Mouse (Mus musculus) embryonic facial prominence, embryonic 15.5 days (tissue): ENCODE measurements at regions not wholly inside any gene's neighbourhood (a gene's known extent, or its start where the extent isn't known, plus 50 kb on each side); places are given as distances from the start of the nearest gene placed in this dataset.
A peak's percentile ranks its signal among the peaks of the same experiment; 100 is the strongest.
"Not testable (repeated sequence)": the region's sequence is repeated elsewhere in the genome, so short reads cannot be mapped to it uniquely, and the experiment has no call there.

Experiments
- ATAC-seq: fragments of 200-750 bp; cut with Nextera tagmentation; 2 replicates; pipeline ENCODE4 v1.8.0; 2017; ENCODE audit warnings: low read depth, moderate TSS enrichment; ENCODE audit not compliant: insufficient number of reproducible peaks, low FRiP score, low TSS enrichment
- H3K27ac ChIP-seq: fragments of 300-500 bp; sonication (generic); replicated peaks from 2 replicates; pipeline ENCODE4 v1.5.1; 2015; ENCODE audit warnings: mild to moderate bottlenecking, inconsistent platforms
- H3K27me3 ChIP-seq: fragments of 300-500 bp; sonication (generic); 2 replicates; pipeline ENCODE4 v1.6.1; 2015; ENCODE audit warnings: inconsistent platforms
- H3K36me3 ChIP-seq: fragments of 300-500 bp; sonication (generic); 2 replicates; pipeline ENCODE4 v1.6.1; 2015; ENCODE audit warnings: mild to moderate bottlenecking, inconsistent platforms
- H3K4me1 ChIP-seq: fragments of 300-500 bp; sonication (generic); 2 replicates; pipeline ENCODE4 v1.6.1; 2015; ENCODE audit warnings: inconsistent platforms
- H3K4me2 ChIP-seq: fragments of 300-500 bp; sonication (generic); replicated peaks from 2 replicates; pipeline ENCODE4 v1.6.1; 2015; ENCODE audit warnings: mild to moderate bottlenecking, inconsistent platforms
- H3K4me3 ChIP-seq: fragments of 300-500 bp; sonication (generic); replicated peaks from 2 replicates; pipeline ENCODE4 v1.5.1; 2015; ENCODE audit warnings: mild to moderate bottlenecking, inconsistent platforms
- H3K9ac ChIP-seq: fragments of 300-500 bp; sonication (generic); 2 replicates; pipeline ENCODE4 v1.6.1; 2015; ENCODE audit warnings: inconsistent platforms
- H3K9me3 ChIP-seq: fragments of 300-500 bp; sonication (generic); replicated peaks from 2 replicates; pipeline ENCODE4 v1.6.1; 2016; ENCODE audit warnings: inconsistent platforms
- WGBS: fragments of 180-500 bp; shearing (Covaris S2); methylation state at CpG from one replicate; pipeline ENCODE4 v1.1.7; 2015; 5-methylcytosine and 5-hydroxymethylcytosine counted together

- no peaks in the 10 kb centered on the region for H3K9me3 ChIP-seq
- 78% methylated on average over 3 of the region's 3 CpGs for WGBS
- no peak overlapping the region for H3K4me2 ChIP-seq
- no peak overlapping the region for H3K27ac ChIP-seq
- H3K4me3 ChIP-seq: no peak overlapping the region
- no peaks in the 10 kb centered on the region for H3K4me1 ChIP-seq
- H3K27me3 ChIP-seq: no peaks in the 10 kb centered on the region
- no peak overlapping the region for H3K9ac ChIP-seq
- H3K36me3 ChIP-seq: no peaks in the 10 kb centered on the region
- peak; percentile 60; the same call in 1 of the 2 replicates for ATAC-seq
These were observed 262.9 kb upstream of the Kdm8 start for GRCm38 (mm10) chr7:125181548-125181947.

DNA sequence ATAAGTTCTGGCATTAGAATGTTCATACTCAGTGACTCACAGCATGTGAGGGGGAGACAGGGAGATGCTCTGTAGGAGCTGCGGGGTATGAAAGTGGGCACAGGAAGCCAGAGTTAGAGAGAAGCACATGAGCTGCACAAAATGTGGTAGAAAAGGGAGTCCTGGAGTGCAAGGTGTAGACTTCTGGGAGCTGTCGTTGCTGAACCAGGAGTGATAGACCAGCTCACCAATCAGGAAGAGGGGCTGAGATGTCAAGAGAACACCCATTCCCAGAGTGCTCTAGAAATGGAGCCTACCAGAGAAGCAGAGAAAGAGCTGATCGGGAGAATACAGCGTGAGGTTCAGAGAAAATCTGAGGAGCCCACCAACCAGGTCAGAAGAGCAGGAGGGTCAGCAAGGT lies 262.2 kb upstream of the Kdm8 start:
- WGBS: 77% methylated on average over 4 of the region's 4 CpGs
- Histone ChIP-seq H3K4me1 (no peaks in the 10 kb centered on the region), H3K36me3 (no peaks in the 10 kb centered on the region), H3K27me3 (no peaks in the 10 kb centered on the region), H3K9ac (no peak overlapping the region), H3K27ac (no peak overlapping the region), H3K9me3 (no peaks in the 10 kb centered on the region), H3K4me2 (no peak overlapping the region), H3K4me3 (no peak overlapping the region)
- ATAC-seq: no peak

DNA sequence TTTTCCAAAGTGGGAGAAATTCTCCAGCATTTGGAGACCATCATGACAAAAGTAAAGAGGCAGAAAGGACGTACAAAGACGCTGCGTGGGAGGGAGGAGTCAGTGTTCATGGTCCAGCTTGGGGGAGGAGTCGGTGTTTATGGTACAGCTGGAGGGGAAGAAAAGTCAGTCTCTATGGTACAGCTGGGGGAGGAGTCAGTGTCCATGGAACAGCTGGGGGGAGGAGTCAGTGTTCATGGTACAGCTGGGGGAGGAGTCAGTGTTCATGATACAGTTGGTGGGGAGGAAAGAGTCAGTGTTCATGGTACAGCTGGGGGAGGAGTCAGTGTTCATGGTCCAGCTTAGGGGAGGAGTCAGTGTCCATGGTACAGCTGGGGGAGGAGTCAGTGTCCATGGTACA lies 261.5 kb upstream of the Kdm8 start:
- not testable (repeated sequence) for ATAC-seq

GRCm38 (mm10) chr7:125185037-125185679 lies 259.3 kb upstream of the Kdm8 start:
- H3K36me3 ChIP-seq: no peaks in the 10 kb centered on the region
- WGBS: 73% methylated on average over 13 of the region's 13 CpGs
- no peak for ATAC-seq
- no peak overlapping the region for H3K4me3 ChIP-seq
- no peak overlapping the region for H3K4me2 ChIP-seq
- H3K27ac ChIP-seq: no peak overlapping the region
- H3K9me3 ChIP-seq: no peaks in the 10 kb centered on the region
- no peaks in the 10 kb centered on the region for H3K27me3 ChIP-seq
- H3K4me1 ChIP-seq: no peaks in the 10 kb centered on the region
- H3K9ac ChIP-seq: no peak overlapping the region

More for the DNA sequence above, 261.5 kb upstream of the Kdm8 start:
- not testable (repeated sequence) for H3K4me2 ChIP-seq, H3K4me1 ChIP-seq, H3K9me3 ChIP-seq, H3K9ac ChIP-seq, H3K27ac ChIP-seq, H3K27me3 ChIP-seq, H3K4me3 ChIP-seq, H3K36me3 ChIP-seq
- WGBS: 76% methylated on average over 4 of the region's 4 CpGs

GRCm38 (mm10) chr7:125187011-125187740 lies 257.3 kb upstream of the Kdm8 start:
- Histone ChIP-seq H3K4me1 (no peaks in the 10 kb centered on the region), H3K27ac (no peak overlapping the region), H3K36me3 (no peaks in the 10 kb centered on the region), H3K4me2 (no peak overlapping the region), H3K4me3 (no peak overlapping the region), H3K27me3 (no peaks in the 10 kb centered on the region), H3K9me3 (no peaks in the 10 kb centered on the region), H3K9ac (no peak overlapping the region)
- ATAC-seq: no peak
- WGBS: 81% methylated on average over 10 of the region's 10 CpGs

GRCm38 (mm10) chr7:125188986-125189385 lies 255.5 kb upstream of the Kdm8 start:
- H3K36me3 ChIP-seq: no peaks in the 10 kb centered on the region
- no peak overlapping the region for H3K27ac ChIP-seq
- H3K4me3 ChIP-seq: no peak overlapping the region
- H3K9me3 ChIP-seq: no peaks in the 10 kb centered on the region
- H3K27me3 ChIP-seq: no peaks in the 10 kb centered on the region
- no peak overlapping the region for H3K4me2 ChIP-seq
- WGBS: 81% methylated on average over 5 of the region's 5 CpGs
- no peaks in the 10 kb centered on the region for H3K4me1 ChIP-seq
- ATAC-seq: no peak
- H3K9ac ChIP-seq: no peak overlapping the region

- Histone ChIP-seq H3K4me2 (no peak overlapping the region), H3K36me3 (no peaks in the 10 kb centered on the region), H3K9ac (no peak overlapping the region), H3K27ac (no peak overlapping the region), H3K9me3 (no peaks in the 10 kb centered on the region), H3K4me3 (no peak overlapping the region), H3K27me3 (no peaks in the 10 kb centered on the region), H3K4me1 (no peaks in the 10 kb centered on the region)
- WGBS: 71% methylated on average over 6 of the region's 6 CpGs
- ATAC-seq: no peak
These were observed 254.4 kb upstream of the Kdm8 start for GRCm38 (mm10) chr7:125190067-125190466.

DNA sequence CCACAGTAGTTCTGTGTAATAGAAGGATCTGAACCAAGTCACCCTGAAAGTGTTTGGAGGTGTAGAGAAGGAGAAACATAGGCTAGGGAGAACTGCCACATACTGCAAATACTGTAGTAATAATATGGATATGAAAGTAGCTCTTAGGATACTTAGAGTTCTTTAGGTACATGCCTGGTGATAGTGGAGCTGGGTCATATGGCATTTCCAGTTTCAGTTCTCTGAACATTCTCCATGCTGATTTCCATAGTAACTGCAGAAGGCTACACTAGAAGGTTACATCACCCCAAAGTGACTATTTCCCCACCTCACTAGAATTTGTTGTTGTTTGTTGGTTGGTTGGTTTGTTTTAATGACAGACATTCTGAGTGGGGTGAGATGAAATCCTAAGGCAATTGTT lies 253.2 kb upstream of the Kdm8 start:
- no peaks in the 10 kb centered on the region for H3K27me3 ChIP-seq
- no peak for ATAC-seq
- no peak overlapping the region for H3K4me3 ChIP-seq
- no peaks in the 10 kb centered on the region for H3K9me3 ChIP-seq
- H3K9ac ChIP-seq: no peak overlapping the region
- H3K27ac ChIP-seq: no peak overlapping the region
- no peaks in the 10 kb centered on the region for H3K36me3 ChIP-seq
- no peak overlapping the region for H3K4me2 ChIP-seq
- H3K4me1 ChIP-seq: no peaks in the 10 kb centered on the region

DNA sequence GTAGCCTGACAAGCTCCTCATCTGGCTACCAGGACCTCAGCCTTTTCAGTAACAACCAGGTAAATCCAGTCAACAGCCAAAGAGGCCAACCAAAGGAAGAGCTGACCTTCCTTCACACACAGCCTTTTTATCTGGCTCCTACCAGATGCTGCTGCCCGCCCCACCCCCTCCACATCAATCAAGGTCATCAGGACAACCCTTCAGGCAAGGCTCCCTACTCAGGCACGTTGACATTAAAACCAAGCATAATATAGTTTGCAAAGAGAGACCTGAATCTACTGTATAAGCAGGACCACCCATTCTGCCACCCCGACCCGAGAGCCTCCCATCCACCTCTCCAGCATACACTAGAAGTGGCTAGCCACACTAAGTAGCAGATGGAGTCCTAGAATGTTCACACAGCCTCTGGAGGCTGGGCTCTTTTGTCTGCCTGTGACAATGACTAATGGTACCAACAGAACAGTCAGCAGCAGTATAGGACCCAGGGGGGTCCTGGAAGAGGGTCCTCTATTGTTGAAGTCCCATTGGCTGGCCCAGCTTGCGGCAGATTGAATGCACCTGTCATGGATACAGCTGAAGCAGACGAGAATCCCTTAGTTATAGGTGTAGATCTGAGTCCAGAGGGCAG lies 233.0 kb upstream of the Kdm8 start:
- 71% methylated on average over 6 of the region's 6 CpGs for WGBS
- Histone ChIP-seq H3K4me1 (no peaks in the 10 kb centered on the region), H3K27me3 (no peaks in the 10 kb centered on the region), H3K4me3 (no peak overlapping the region), H3K4me2 (no peak overlapping the region), H3K9me3 (no peaks in the 10 kb centered on the region), H3K36me3 (no peaks in the 10 kb centered on the region), H3K9ac (no peak overlapping the region), H3K27ac (no peak overlapping the region)
- no peak for ATAC-seq

DNA sequence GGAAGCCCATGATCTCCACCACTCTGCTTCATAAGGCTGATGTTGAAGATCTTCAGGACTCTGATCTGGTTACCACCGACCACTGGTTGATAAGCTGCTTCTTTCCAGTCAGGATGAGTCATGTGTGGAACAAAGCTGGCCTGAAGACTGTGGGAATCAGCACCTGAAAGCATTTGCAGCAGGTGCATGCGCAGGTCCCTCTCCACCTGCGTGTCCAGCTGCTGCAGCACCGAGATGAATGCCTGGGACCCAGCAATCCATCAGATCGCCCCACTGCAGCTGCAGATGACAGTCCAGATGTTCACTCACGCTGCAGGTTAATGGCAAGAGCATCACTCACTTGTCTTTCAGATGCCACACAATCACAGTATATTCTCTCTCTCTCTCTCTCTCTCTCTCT lies 230.4 kb upstream of the Kdm8 start:
- ATAC-seq: no peak
- no peaks in the 10 kb centered on the region for H3K9me3 ChIP-seq
- H3K9ac ChIP-seq: no peak overlapping the region
- no peak overlapping the region for H3K4me2 ChIP-seq
- no peaks in the 10 kb centered on the region for H3K27me3 ChIP-seq
- H3K4me3 ChIP-seq: no peak overlapping the region
- WGBS: 77% methylated on average over 6 of the region's 6 CpGs
- no peaks in the 10 kb centered on the region for H3K36me3 ChIP-seq
- no peak overlapping the region for H3K27ac ChIP-seq
- H3K4me1 ChIP-seq: peaks cover 3% of the 10 kb centered on the region; the same call in 1 of the 2 replicates

DNA sequence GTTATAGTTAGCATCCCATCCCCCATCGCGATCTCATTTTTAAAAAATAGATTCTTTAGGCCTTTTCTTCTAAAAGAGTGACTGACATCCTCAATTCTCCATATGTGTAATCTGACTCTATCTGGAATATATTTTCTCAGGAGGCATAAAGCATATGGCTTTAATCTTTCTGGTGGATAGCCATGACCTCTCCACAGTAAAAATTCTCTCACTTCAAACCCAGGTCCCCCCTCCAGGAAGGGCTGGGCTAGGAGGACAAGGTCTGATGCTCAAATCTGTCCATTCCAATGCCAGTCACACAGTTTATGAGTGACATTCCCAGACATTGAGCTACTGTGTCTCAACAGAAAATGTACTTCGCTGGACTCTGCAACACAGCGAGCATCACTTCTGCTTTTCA lies 226.8 kb upstream of the Kdm8 start:
- no peak for ATAC-seq
- WGBS: 59% methylated on average over 4 of the region's 4 CpGs

More for the DNA sequence above, 226.8 kb upstream of the Kdm8 start:
- Histone ChIP-seq H3K4me1 (peaks cover 3% of the 10 kb centered on the region; the same call in 1 of the 2 replicates), H3K27ac (no peak overlapping the region), H3K36me3 (no peaks in the 10 kb centered on the region), H3K9ac (no peak overlapping the region), H3K9me3 (no peaks in the 10 kb centered on the region), H3K4me2 (no peak overlapping the region), H3K27me3 (no peaks in the 10 kb centered on the region), H3K4me3 (no peak overlapping the region)
